Mouse (Mus musculus): ENCODE measurements around the gene Cdc42bpa. TPM values are rescaled to one million over a fixed set of nuclear protein-coding genes. Genes with fewer than 3 reads are reported as not detected.

Gene Cdc42bpa
- total RNA-seq, 2 experiments from 2014 or later, result 21.7 to 21.9 TPM

DNA sequence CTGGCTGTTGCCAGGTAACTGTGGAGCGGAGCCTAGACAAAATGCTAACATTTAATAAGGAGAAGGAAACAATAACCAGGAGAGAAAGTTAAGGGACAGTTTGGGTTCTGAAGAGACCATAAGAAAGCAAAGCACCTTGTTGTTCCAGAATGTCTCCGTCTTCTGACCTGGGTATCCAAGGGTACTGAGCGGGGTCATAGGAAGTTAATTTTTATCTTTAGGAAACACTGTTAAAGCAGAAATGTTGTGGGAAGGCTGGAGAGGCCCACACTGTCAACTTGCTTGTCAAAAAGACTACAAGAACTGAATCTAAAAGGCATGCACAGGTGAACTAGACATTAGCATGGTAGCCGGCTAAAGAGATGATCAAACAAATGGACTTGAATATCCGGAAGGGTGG, 252.6 kb downstream of the Cdc42bpa start:
- DNase-seq, result no peak
- intact Hi-C loops (cut with DNase I), result no loop called here

DNA sequence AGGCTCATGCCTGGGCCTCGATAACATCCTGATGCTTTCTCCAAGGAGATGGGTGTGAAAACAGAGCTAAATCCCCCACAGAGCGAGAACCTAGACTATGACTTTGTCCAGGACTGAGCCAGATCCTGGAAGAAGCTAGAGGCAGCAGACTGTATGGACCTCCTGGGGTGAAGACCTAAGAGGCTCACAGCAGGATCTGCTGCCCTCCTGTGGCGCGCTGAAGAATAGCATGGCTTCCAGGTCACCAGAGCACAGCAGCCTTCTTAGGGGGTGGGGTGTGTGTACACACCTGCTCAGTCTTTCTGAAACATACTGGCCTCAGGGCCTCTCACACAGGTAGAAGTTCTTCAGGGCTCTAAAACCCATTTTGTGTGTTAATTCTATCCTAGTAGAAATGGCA, 254.8 kb downstream of the Cdc42bpa start:
- peak; percentile 51 to 56 for DNase-seq
- intact Hi-C loops (cut with DNase I), result loop anchor here (1.0 to 5.0 kb wide), 2 partner anchors 40 to 358 kb away; no protein-coding TSS in a partner anchor

Other genes starting within 250 kb of the Cdc42bpa start
- gene Kif28, start 215.2 kb upstream of the Cdc42bpa start, total RNA-seq (2021), result under 1 TPM in 1 of 2 experiments, not detected in 1; 0.15 TPM
- gene Gm10518, start 157.1 kb upstream of the Cdc42bpa start, total RNA-seq (2021), result not detected
- 10 to 100 TPM; 14.8 to 15.3 TPM for gene Ahctf1, start 156.8 kb upstream of the Cdc42bpa start, total RNA-seq (2021)
- 1,000 to 10,000 TPM in 1 of 2 experiments, 100 to 1,000 TPM in 1; 793 to 1,026 TPM for gene Coq8a, start 239.1 kb downstream of the Cdc42bpa start, total RNA-seq (2021)